Mouse (Mus musculus) T-helper 2 cell (primary cell): ENCODE measurements around the gene Spata18.

Source experiments
- in situ Hi-C: fragments of 300-600 bp; cut with MboI, MseI; formaldehyde crosslinking; loops from one replicate; pipeline ENCODE4 v1.15.1; 2025; ENCODE audit warnings: high pct_unique_total_duplicates

Spata18 gene

GRCm38 (mm10) chr5:73651061-73651854 lies at the start of gene Spata18:
Spata18 (plus strand) TSS chr5:73651379.
- in situ Hi-C loops = no loop called here

- in situ Hi-C loops = no loop called here
These were observed 48.3 kb upstream of the Spata18 start for GRCm38 (mm10) chr5:73602865-73603264.

- in situ Hi-C loops = no loop called here
These were observed 46.6 kb upstream of the Spata18 start for GRCm38 (mm10) chr5:73604542-73604941.

- in situ Hi-C loops = no loop called here
These were observed 46.2 kb upstream of the Spata18 start for GRCm38 (mm10) chr5:73604964-73605363.

GRCm38 (mm10) chr5:73611071-73611470 lies 40.1 kb upstream of the Spata18 start:
- in situ Hi-C loops = no loop called here

- in situ Hi-C loops = no loop called here
These were observed 37.9 kb upstream of the Spata18 start for GRCm38 (mm10) chr5:73613296-73613695.

- in situ Hi-C loops = loop anchor here (5.0 kb wide), 1 partner anchor 73 kb away; no protein-coding TSS in a partner anchor
These were observed 36.0 kb upstream of the Spata18 start for GRCm38 (mm10) chr5:73615211-73615610.

- in situ Hi-C loops = loop anchor here (5.0 kb wide), 1 partner anchor 77 kb away; no protein-coding TSS in a partner anchor
These were observed 32.2 kb upstream of the Spata18 start for GRCm38 (mm10) chr5:73618969-73619368.

GRCm38 (mm10) chr5:73625505-73625904 lies 25.7 kb upstream of the Spata18 start:
- in situ Hi-C loops = loop anchor here (5.0 kb wide), 1 partner anchor 193 kb away; no protein-coding TSS in a partner anchor

- in situ Hi-C loops = loop anchor here (5.0 kb wide), 1 partner anchor 195 kb away; no protein-coding TSS in a partner anchor
These were observed 24.3 kb upstream of the Spata18 start for GRCm38 (mm10) chr5:73626842-73627241.

- in situ Hi-C loops = loop anchor here (5.0 kb wide), 1 partner anchor 195 kb away; no protein-coding TSS in a partner anchor
These were observed 23.6 kb upstream of the Spata18 start for GRCm38 (mm10) chr5:73627559-73627958.

GRCm38 (mm10) chr5:73627991-73628390 lies 23.2 kb upstream of the Spata18 start:
- in situ Hi-C loops = loop anchor here (5.0 kb wide), 1 partner anchor 196 kb away; no protein-coding TSS in a partner anchor

- in situ Hi-C loops = loop anchor here (10.0 kb wide), 1 partner anchor 1855 kb away; no protein-coding TSS in a partner anchor
These were observed 21.0 kb upstream of the Spata18 start for GRCm38 (mm10) chr5:73630141-73630540.

GRCm38 (mm10) chr5:73631001-73631558 lies 20.1 kb upstream of the Spata18 start:
- in situ Hi-C loops = loop anchor here (10.0 kb wide), 1 partner anchor 1854 kb away; no protein-coding TSS in a partner anchor

- in situ Hi-C loops = loop anchor here (10.0 kb wide), 1 partner anchor 1853 kb away; no protein-coding TSS in a partner anchor
These were observed 18.9 kb upstream of the Spata18 start, which contains the start of gene Lrrc66 for GRCm38 (mm10) chr5:73632291-73632690. Lrrc66 (minus strand) TSS chr5:73632526.

GRCm38 (mm10) chr5:73633141-73633540 lies 18.0 kb upstream of the Spata18 start:
- in situ Hi-C loops = loop anchor here (10.0 kb wide), 1 partner anchor 1852 kb away; no protein-coding TSS in a partner anchor

GRCm38 (mm10) chr5:73637337-73638107 lies 13.7 kb upstream of the Spata18 start:
- in situ Hi-C loops = loop anchor here (10.0 kb wide), 1 partner anchor 1847 kb away; no protein-coding TSS in a partner anchor

GRCm38 (mm10) chr5:73641058-73641457 lies 10.1 kb upstream of the Spata18 start:
- in situ Hi-C loops = no loop called here

- in situ Hi-C loops = no loop called here
These were observed 9.1 kb upstream of the Spata18 start for GRCm38 (mm10) chr5:73642091-73642490.

- in situ Hi-C loops = no loop called here
These were observed 3.8 kb upstream of the Spata18 start, which contains the start of gene Sgcb for GRCm38 (mm10) chr5:73647261-73647900. Sgcb (minus strand) TSS chr5:73647790.
